ENCODE assay signal across 9 mouse cellular contexts in the genomic region with DNA sequence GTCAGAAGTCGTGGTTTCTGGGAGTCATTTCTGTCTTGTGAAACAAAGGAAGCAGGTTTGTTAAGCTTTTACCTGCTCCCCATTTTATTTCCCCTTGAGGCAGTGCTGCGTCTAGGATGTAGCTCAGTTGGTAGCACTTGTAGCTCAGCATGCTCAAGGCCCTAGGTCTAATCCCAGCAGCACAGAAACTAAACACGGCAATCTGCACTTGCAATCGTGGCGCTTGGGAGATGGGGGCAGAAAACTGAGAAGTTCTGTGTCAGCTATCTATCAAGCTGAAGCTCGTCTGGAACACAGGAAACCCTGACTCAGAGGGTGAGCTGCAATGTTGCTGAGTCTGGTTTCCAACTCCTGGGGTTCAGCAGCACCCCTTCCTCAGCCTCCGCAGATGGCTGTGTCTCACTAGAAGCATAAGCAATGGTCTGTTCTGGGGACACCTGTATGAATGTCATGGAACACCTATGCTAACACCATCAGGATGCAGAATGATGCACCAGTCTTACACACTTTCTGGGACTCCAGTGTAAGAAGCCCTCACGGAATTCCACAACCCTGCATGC. TPM values are rescaled to one million over a fixed set of nuclear protein-coding genes. Genes with fewer than 3 reads are reported as not detected.
DNase-seq lines count a peak whose midpoint lies in the region; ATAC-seq and TF ChIP-seq lines count a peak whose summit lies in the region.
"Had no signal": no experiment of that assay in that cellular context is flagged by ENCODE, and none has a peak within 500 bp of the region (broad histone marks: within the 10 kb centered on the region; RNA-seq: fewer than 3 reads in every experiment).

No protein-coding gene starts in this region.

- H3K9ac ChIP-seq in neural tube, embryonic 12.5 days: no peak overlapping the region
- H3K9ac ChIP-seq in limb, embryonic 14.5 days (ENCODE audit: low read depth, low read length, severe bottlenecking): no peak overlapping the region

- 69% methylated on average over 8 of the region's 8 CpGs for WGBS in neural tube, embryonic 12.5 days
- WGBS in limb, embryonic 14.5 days: 64% methylated on average over 8 of the region's 8 CpGs

- TF ChIP-seq POLR2A in limb, embryonic 14.5 days (IDR thresholded peaks at IDR 0.05; ENCODE audit: borderline replicate concordance, extremely low read depth, insufficient read depth, insufficient read length): no peak

- H3K4me3 ChIP-seq in gastrocnemius, adult 2 months: peak overlapping the region; percentile 84
- no peak overlapping the region for H3K4me3 ChIP-seq in neural tube, embryonic 12.5 days
- peak overlapping the region; percentile 63; the same call in 1 of the 2 replicates for H3K4me3 ChIP-seq in limb, embryonic 14.5 days (replicated peaks; ENCODE audit: low read length)

- peaks cover 21% of the 10 kb centered on the region for H3K4me1 ChIP-seq in neural tube, embryonic 12.5 days
- H3K4me1 ChIP-seq in limb, embryonic 14.5 days (ENCODE audit: control insufficient read depth, insufficient read depth, low read length): peaks cover 9% of the 10 kb centered on the region

- ATAC-seq in neural tube, embryonic 12.5 days (ENCODE audit: low FRiP score, low read depth): no peak
- no peak for ATAC-seq in limb, embryonic 14.5 days (ENCODE audit: low FRiP score, low read depth)
- ATAC-seq in erythroid progenitor cell, adult 5-6 weeks (replicated peaks; ENCODE audit: low FRiP score, poor library complexity, severe bottlenecking): no peak

- no peaks in the 10 kb centered on the region for H3K36me3 ChIP-seq in neural tube, embryonic 12.5 days
- peaks cover 12% of the 10 kb centered on the region for H3K36me3 ChIP-seq in limb, embryonic 14.5 days (ENCODE audit: control insufficient read depth, insufficient read depth, low read length)

- H3K27ac ChIP-seq in gastrocnemius, adult 2 months: no peak overlapping the region
- no peak overlapping the region for H3K27ac ChIP-seq in neural tube, embryonic 12.5 days
- no peak overlapping the region for H3K27ac ChIP-seq in limb, embryonic 14.5 days (replicated peaks; ENCODE audit: low read depth, low read length)

- no peak for DNase-seq in gastrocnemius, adult 2 months
- DNase-seq in gastrocnemius, postnatal 14 days: no peak
- DNase-seq in neural tube, embryonic 10.5 days (ENCODE audit: extremely low spot score, low spot score): no peak
- no peak for DNase-seq in limb, embryonic 14.5 days (ENCODE audit: low spot score)
- DNase-seq in T-cell, adult 2 months (ENCODE audit: low spot score): no peak
- DNase-seq in right cerebral cortex, postnatal 4 days: no peak
- DNase-seq: layer of hippocampus, adult 9-11 months had no signal

- no peaks in the 10 kb centered on the region for H3K9me3 ChIP-seq in neural tube, embryonic 12.5 days
- H3K9me3 ChIP-seq in limb, embryonic 14.5 days (ENCODE audit: control insufficient read depth, low read length): no peaks in the 10 kb centered on the region

- TF ChIP-seq CTCF in gastrocnemius, adult 2 months (IDR thresholded peaks at IDR 0.05): no peak

- 0 out of 2 replicates have a peak, but pooled peaks cover 2% of the 10 kb centered on the region for H3K27me3 ChIP-seq in neural tube, embryonic 12.5 days (replicated peaks)
- H3K27me3 ChIP-seq in limb, embryonic 14.5 days (ENCODE audit: control insufficient read depth, insufficient read depth, low read length): no peaks in the 10 kb centered on the region

- intact Hi-C loops in gastrocnemius, adult 2 months (cut with DNase I): no loop called here
- intact Hi-C loops in gastrocnemius, postnatal 14 days (cut with DNase I; ENCODE audit: low total_unique reads): no loop called here

- H3K4me2 ChIP-seq in neural tube, embryonic 12.5 days (replicated peaks): peak overlapping the region; percentile 94; the same call in 1 of the 2 replicates
- no peak overlapping the region for H3K4me2 ChIP-seq in limb, embryonic 14.5 days (replicated peaks; ENCODE audit: low read depth, low read length, severe bottlenecking)

RNA-seq across cellular contexts. Expression of gene Grn, which starts 1.1 kb away (rescaled TPM):
- total RNA-seq in gastrocnemius, adult 2 months (2021): 10 to 100 TPM; 12.6 to 32.3 TPM
- 10 to 100 TPM; 57.2 to 63.7 TPM for total RNA-seq in gastrocnemius, postnatal 14 days (2021)
- polyA plus RNA-seq in neural tube, embryonic 12.5 days (2016; fragmentation: Nextera tagmentation; extraction: Ambion mirVana): 75.2 and 86.1 TPM in 2 replicates
- 120 and 135 TPM in 2 replicates for polyA plus RNA-seq in limb, embryonic 14.5 days (2012; rRNA removed)
- polyA plus RNA-seq in limb, embryonic 14.5 days (2014; fragmentation: Nextera tagmentation; extraction: Ambion mirVana): 118 and 133 TPM in 2 replicates
- 90.1 and 125 TPM in 2 replicates for total RNA-seq in erythroid progenitor cell, adult 5-6 weeks (2015; ENCODE audit: low replicate concordance)
- 38.5 and 49.9 TPM in 2 replicates for total RNA-seq in erythroid progenitor cell, adult 5-6 weeks (2017; ENCODE audit: low replicate concordance)

RNA-seq across cellular contexts. Expression of gene Fam171a2, which starts 18.4 kb away (rescaled TPM):
- 1 to 10 TPM in 1 of 2 experiments, under 1 TPM in 1; 0.66 to 1.1 TPM for total RNA-seq in gastrocnemius, adult 2 months (2021)
- total RNA-seq in gastrocnemius, postnatal 14 days (2021): 1 to 10 TPM; 6.2 to 7.3 TPM
- polyA plus RNA-seq in neural tube, embryonic 12.5 days (2016; fragmentation: Nextera tagmentation; extraction: Ambion mirVana): 23.3 and 23.7 TPM in 2 replicates
- polyA plus RNA-seq in limb, embryonic 14.5 days (2012; rRNA removed): 56.8 and 85.1 TPM in 2 replicates
- polyA plus RNA-seq in limb, embryonic 14.5 days (2014; fragmentation: Nextera tagmentation; extraction: Ambion mirVana): 8.9 and 10.0 TPM in 2 replicates
- total RNA-seq in erythroid progenitor cell, adult 5-6 weeks (2015; ENCODE audit: low replicate concordance): not detected in 2 replicates
- not detected in 2 replicates for total RNA-seq in erythroid progenitor cell, adult 5-6 weeks (2017; ENCODE audit: low replicate concordance)

RNA-seq across cellular contexts. Expression of gene Slc25a39, which starts 21.3 kb away (rescaled TPM):
- 10 to 100 TPM; 51.4 to 76.4 TPM for total RNA-seq in gastrocnemius, adult 2 months (2021)
- total RNA-seq in gastrocnemius, postnatal 14 days (2021): 10 to 100 TPM; 46.6 to 48.9 TPM
- 148 and 162 TPM in 2 replicates for polyA plus RNA-seq in neural tube, embryonic 12.5 days (2016; fragmentation: Nextera tagmentation; extraction: Ambion mirVana)
- 120 and 181 TPM in 2 replicates for polyA plus RNA-seq in limb, embryonic 14.5 days (2012; rRNA removed)
- polyA plus RNA-seq in limb, embryonic 14.5 days (2014; fragmentation: Nextera tagmentation; extraction: Ambion mirVana): 179 and 195 TPM in 2 replicates
- total RNA-seq in erythroid progenitor cell, adult 5-6 weeks (2015; ENCODE audit: low replicate concordance): 211 and 271 TPM in 2 replicates
- total RNA-seq in erythroid progenitor cell, adult 5-6 weeks (2017; ENCODE audit: low replicate concordance): 78.9 and 80.8 TPM in 2 replicates

RNA-seq across cellular contexts. Expression of gene Rundc3a, which starts 35.9 kb away (rescaled TPM):
- not detected for total RNA-seq in gastrocnemius, adult 2 months (2021)
- total RNA-seq in gastrocnemius, postnatal 14 days (2021): under 1 TPM; 0.66 to 0.90 TPM
- 152 and 171 TPM in 2 replicates for polyA plus RNA-seq in neural tube, embryonic 12.5 days (2016; fragmentation: Nextera tagmentation; extraction: Ambion mirVana)
- 2.9 and 3.2 TPM in 2 replicates for polyA plus RNA-seq in limb, embryonic 14.5 days (2012; rRNA removed)
- polyA plus RNA-seq in limb, embryonic 14.5 days (2014; fragmentation: Nextera tagmentation; extraction: Ambion mirVana): 1.0 and 1.1 TPM in 2 replicates
- not detected in 2 replicates for total RNA-seq in erythroid progenitor cell, adult 5-6 weeks (2015; ENCODE audit: low replicate concordance)
- total RNA-seq in erythroid progenitor cell, adult 5-6 weeks (2017; ENCODE audit: low replicate concordance): not detected in 2 replicates

RNA-seq across cellular contexts. Expression of gene Itga2b, which starts 40.9 kb away (rescaled TPM):
- total RNA-seq in gastrocnemius, adult 2 months (2021): 1 to 10 TPM in 1 of 2 experiments, under 1 TPM in 1; 0.51 to 2.7 TPM
- 1 to 10 TPM; 1.6 to 2.5 TPM for total RNA-seq in gastrocnemius, postnatal 14 days (2021)
- polyA plus RNA-seq in neural tube, embryonic 12.5 days (2016; fragmentation: Nextera tagmentation; extraction: Ambion mirVana): 7.0 and 7.6 TPM in 2 replicates
- 7.0 and 7.3 TPM in 2 replicates for polyA plus RNA-seq in limb, embryonic 14.5 days (2012; rRNA removed)
- polyA plus RNA-seq in limb, embryonic 14.5 days (2014; fragmentation: Nextera tagmentation; extraction: Ambion mirVana): 3.5 and 5.0 TPM in 2 replicates
- total RNA-seq in erythroid progenitor cell, adult 5-6 weeks (2015; ENCODE audit: low replicate concordance): 4.2 and 15.9 TPM in 2 replicates
- total RNA-seq in erythroid progenitor cell, adult 5-6 weeks (2017; ENCODE audit: low replicate concordance): 20.4 and 34.3 TPM in 2 replicates
